Mouse (Mus musculus) layer of hippocampus, adult 2 months (tissue): ENCODE measurements around the gene Zranb1. TPM values are rescaled to one million over a fixed set of nuclear protein-coding genes. Genes with fewer than 3 reads are reported as not detected.
A peak's percentile ranks its signal among the peaks of the same experiment; 100 is the strongest.

Experiments used
- DNase-seq, 2 experiments: peaks; one replicate each; pipeline ENCODE4 v3.0.0; 2022; ENCODE audit warnings: low spot score in 2 of 2
- H3K27ac ChIP-seq: fragments of 200-600 bp; 2 replicates; pipeline ENCODE4 v1.8.1; 2022
- H3K4me3 ChIP-seq: fragments of 200-600 bp; 2 replicates; pipeline ENCODE4 v1.8.1; 2022; ENCODE audit warnings: mild to moderate bottlenecking
- CTCF ChIP-seq: fragments of 200-600 bp; conservative IDR thresholded peaks from 2 replicates; pipeline ENCODE4 v1.8.1; 2022; ENCODE audit warnings: antibody characterized with exemption, mild to moderate bottlenecking, moderate library complexity
- long read RNA-seq, 2 experiments: library from polyadenylated mRNA; stranded (forward); transcript quantifications; one replicate each; pipeline ENCODE4 v2.0.0; 2021; ENCODE audit warnings: borderline mapping rate in 2 of 2
- total RNA-seq, 2 experiments: library from RNA; stranded (reverse); gene quantifications; 2 replicates each; pipeline ENCODE4 v1.2.3; 2021

The Zranb1 gene
- 10 to 100 TPM; 45.9 to 46.3 TPM for total RNA-seq
- long read RNA-seq, experiment 1, full-length matches to known transcripts: 16 of 31 reads
- long read RNA-seq, experiment 1, partial matches to known transcripts: 1 of 31 reads
- long read RNA-seq, experiment 1, other reads (novel, unspliced or antisense): 14 of 31 reads
- long read RNA-seq, experiment 2, full-length matches to known transcripts: 29 of 47 reads
- long read RNA-seq, experiment 2, partial matches to known transcripts: 3 of 47 reads
- long read RNA-seq, experiment 2, other reads (novel, unspliced or antisense): 15 of 47 reads

GRCm38 (mm10) chr7:132930850-132931559 lies at the start of gene Zranb1:
Gene Zranb1, plus strand, starts transcription at chr7:132931142.
- TF ChIP-seq CTCF: no peak
- Histone ChIP-seq H3K27ac (peak within 1 kb of the TSS; percentile 98), H3K4me3 (peak within 1 kb of the TSS; percentile 88)
- DNase-seq: peak; percentile 98

GRCm38 (mm10) chr7:132882343-132882742 lies 48.6 kb upstream of the Zranb1 start:
- TF ChIP-seq CTCF: peak; percentile 66
- no peak for DNase-seq
- H3K27ac ChIP-seq: no peak overlapping the region
- H3K4me3 ChIP-seq: no peak overlapping the region

- peak; percentile 16 to 38 for DNase-seq
- Histone ChIP-seq H3K4me3 (no peak overlapping the region), H3K27ac (no peak overlapping the region)
- peak; percentile 73 for TF ChIP-seq CTCF
Observed at GRCm38 (mm10) chr7:132884031-132884430, 46.9 kb upstream of the Zranb1 start.

DNA sequence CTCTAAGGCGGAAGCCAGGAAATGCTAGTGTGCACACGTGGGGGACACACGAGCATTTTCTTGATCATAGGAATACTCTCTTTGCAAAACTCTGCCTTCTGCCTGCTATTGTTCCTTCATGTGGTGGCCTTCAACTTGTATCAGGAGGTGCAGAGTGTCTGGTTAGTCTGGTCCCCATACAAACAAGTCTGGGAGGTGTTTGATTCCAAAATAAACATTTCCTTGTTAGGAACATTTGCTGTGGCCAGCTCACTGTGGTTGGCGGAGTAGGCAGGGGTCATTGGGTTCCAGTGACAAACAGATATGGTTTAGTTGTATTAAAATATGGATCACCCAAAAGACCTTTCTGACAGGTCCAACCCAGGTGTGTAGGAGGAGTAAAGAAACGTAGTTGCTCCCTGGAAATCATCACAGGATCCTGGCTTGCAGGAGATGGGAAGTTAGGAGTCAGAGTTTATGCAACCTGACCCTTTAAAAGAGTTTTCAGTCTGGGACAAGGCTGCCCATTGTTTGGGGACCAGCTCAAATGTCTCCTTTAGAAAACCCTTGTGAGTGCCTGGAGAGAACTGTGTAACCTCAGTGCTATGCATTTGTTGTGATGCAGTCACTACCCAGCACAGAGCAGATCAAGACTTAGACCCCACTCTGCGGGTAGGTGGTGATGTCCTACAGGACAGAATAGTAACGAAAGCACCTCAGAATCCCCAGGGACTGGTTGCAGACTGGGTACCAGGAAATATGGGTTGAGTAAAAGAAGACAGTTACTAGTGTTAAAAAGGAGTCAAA lies 43.7 kb upstream of the Zranb1 start:
- Histone ChIP-seq H3K4me3 (no peak overlapping the region), H3K27ac (no peak overlapping the region)
- DNase-seq: no peak
- TF ChIP-seq CTCF: no peak

DNA sequence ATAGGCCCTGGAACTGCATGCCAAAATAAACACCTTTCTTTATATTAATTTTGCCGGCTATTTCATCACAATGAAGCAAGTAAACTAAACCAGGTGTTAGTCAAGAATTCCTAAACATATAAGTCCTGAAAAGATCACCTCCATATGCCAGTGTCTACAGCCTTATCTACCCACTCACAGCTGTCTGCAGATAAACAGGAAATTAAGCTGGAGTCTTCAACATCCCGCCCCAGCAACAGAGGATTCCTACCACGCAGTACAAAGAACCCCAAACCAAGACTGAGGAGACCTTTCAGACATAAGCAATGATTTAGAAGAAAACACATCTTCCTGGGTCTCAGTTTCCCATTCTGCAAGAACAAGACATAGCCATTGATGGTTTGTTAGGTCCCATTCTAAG lies 42.9 kb upstream of the Zranb1 start:
- no peak overlapping the region for H3K27ac ChIP-seq
- DNase-seq: no peak
- no peak overlapping the region for H3K4me3 ChIP-seq
- TF ChIP-seq CTCF: no peak

GRCm38 (mm10) chr7:132888518-132889249 lies 42.3 kb upstream of the Zranb1 start:
- Histone ChIP-seq H3K27ac (no peak overlapping the region), H3K4me3 (no peak overlapping the region)
- no peak for TF ChIP-seq CTCF
- DNase-seq: peak in 1 of 2 experiments; percentile 4

- Histone ChIP-seq H3K27ac (no peak overlapping the region), H3K4me3 (no peak overlapping the region)
- TF ChIP-seq CTCF: no peak
- DNase-seq: peak in 1 of 2 experiments; percentile 4
Observed at GRCm38 (mm10) chr7:132889691-132890090, 41.3 kb upstream of the Zranb1 start.

DNA sequence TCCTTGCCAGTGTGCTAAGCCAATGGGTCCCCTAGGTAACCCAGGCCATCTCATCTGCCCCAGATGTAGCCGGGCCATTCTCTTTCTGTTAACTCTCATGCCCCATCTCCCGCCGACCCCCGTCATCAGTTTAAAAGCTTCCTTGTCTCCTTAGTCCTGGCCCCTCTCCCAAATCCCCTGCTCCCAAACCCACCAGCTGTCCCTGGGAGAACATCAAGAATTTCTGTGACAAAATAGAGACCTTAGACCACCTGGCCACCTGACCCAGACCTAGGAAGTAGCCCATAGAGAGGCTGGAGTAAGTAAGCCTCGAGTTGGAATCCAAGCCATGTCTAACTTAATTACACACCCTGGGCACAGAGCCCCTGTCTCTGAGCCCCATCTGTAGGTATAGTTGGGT lies 40.7 kb upstream of the Zranb1 start:
- Histone ChIP-seq H3K4me3 (no peak overlapping the region), H3K27ac (no peak overlapping the region)
- TF ChIP-seq CTCF: no peak
- DNase-seq: no peak

DNA sequence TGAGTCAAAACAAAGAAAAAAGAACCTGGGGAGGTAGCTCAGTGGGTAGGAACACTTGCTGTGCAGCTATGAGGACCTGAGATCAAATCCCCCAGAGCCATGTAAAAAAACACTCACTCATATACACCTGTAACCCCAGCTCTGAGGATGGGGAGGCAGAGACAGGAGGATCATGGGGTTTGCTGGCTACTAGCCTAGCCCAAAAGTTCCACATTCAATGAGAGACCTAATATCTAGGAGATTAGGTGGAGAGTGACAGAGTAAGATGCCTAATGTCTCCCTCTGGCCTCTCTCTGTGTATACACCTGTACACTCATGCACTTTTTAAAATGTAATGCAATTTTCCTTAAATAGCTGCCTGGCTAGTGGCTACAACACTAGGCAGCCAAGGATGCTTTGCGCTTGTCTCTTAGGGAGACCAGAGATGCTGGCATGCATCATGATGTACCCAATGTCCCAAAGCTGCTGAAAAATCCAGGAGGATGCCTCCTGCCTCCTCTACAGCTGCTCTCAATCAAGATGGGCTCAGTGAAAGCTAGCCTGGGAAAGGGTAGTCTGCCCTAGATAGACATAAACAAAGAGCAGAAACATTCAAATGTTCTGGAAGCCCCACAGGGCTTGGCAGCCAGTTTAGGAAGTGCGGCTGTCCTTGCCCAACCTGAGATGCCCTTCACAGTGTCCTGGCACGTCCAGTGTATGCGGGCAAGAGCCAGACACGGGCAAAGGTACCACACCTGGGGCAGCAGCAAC lies 39.2 kb upstream of the Zranb1 start:
- peak in 1 of 2 experiments; percentile 22 for DNase-seq
- no peak for TF ChIP-seq CTCF
- Histone ChIP-seq H3K4me3 (no peak overlapping the region), H3K27ac (peak overlapping the region; percentile 68)

GRCm38 (mm10) chr7:132892311-132892661 lies 38.7 kb upstream of the Zranb1 start:
- H3K4me3 ChIP-seq: no peak overlapping the region
- DNase-seq: no peak
- peak overlapping the region; percentile 68 for H3K27ac ChIP-seq
- no peak for TF ChIP-seq CTCF

- peak overlapping the region; percentile 68; the same call in 1 of the 2 replicates for H3K27ac ChIP-seq
- TF ChIP-seq CTCF: no peak
- DNase-seq: no peak
Observed at GRCm38 (mm10) chr7:132892806-132893205, 38.1 kb upstream of the Zranb1 start.

DNA sequence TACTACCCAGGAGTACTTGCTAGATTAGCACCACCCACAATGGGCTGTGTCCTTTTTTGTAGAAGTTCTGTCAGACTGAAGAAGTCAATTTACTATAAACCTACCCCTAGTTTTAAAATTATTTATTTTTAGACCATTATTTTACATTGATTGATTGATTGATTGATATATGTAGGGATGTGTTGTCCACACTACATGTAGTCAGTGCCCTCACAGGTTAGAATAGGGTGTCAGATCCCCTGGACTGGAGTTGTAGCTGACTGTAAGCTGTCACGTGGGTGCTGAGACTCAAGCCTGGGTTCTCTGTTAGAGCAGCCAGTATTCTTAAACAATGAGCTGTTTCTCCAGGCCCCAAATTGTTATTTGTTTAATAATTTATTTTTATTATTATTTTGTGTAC lies 37.6 kb upstream of the Zranb1 start:
- no peak for DNase-seq
- no peak overlapping the region for H3K4me3 ChIP-seq
- H3K27ac ChIP-seq: no peak overlapping the region
- TF ChIP-seq CTCF: no peak

More at GRCm38 (mm10) chr7:132892806-132893205, 38.1 kb upstream of the Zranb1 start:
- H3K4me3 ChIP-seq: no peak overlapping the region
